Mouse (Mus musculus): ENCODE data around the gene Tbce. TPM values are rescaled to one million over a fixed set of nuclear protein-coding genes. Genes with fewer than 3 reads are reported as not detected.

Tbce gene
- polyA plus RNA-seq, 2 experiments: 54.7 to 116 TPM

- H3K9me3 ChIP-seq (ENCODE audit: control insufficient read depth, low read length): no peaks in the 10 kb centered on the region
- H3K27ac ChIP-seq (replicated peaks; ENCODE audit: low read depth, low read length): no peak overlapping the region
- ATAC-seq (ENCODE audit: low FRiP score, low read depth) (no peak), DNase-seq (ENCODE audit: low spot score) (peak; percentile 22)
- H3K9ac ChIP-seq (ENCODE audit: low read depth, low read length, severe bottlenecking): no peak overlapping the region
- no peak for TF ChIP-seq POLR2A (IDR thresholded peaks at IDR 0.05; ENCODE audit: borderline replicate concordance, extremely low read depth, insufficient read depth, insufficient read length)
- 80% methylated on average over 4 of the region's 4 CpGs for WGBS
- H3K27me3 ChIP-seq (ENCODE audit: control insufficient read depth, insufficient read depth, low read length): no peaks in the 10 kb centered on the region
- H3K4me1 ChIP-seq (ENCODE audit: control insufficient read depth, insufficient read depth, low read length): no peaks in the 10 kb centered on the region
- H3K4me2 ChIP-seq (replicated peaks; ENCODE audit: low read depth, low read length, severe bottlenecking): no peak overlapping the region
- H3K4me3 ChIP-seq (replicated peaks; ENCODE audit: low read length): no peak overlapping the region
- H3K36me3 ChIP-seq (ENCODE audit: control insufficient read depth, insufficient read depth, low read length): 0 out of 2 replicates have a peak, but pooled peaks cover 3% of the 10 kb centered on the region
These were observed 70.8 kb downstream of the Tbce start for GRCm38 (mm10) chr13:13968629-13969111.

DNA sequence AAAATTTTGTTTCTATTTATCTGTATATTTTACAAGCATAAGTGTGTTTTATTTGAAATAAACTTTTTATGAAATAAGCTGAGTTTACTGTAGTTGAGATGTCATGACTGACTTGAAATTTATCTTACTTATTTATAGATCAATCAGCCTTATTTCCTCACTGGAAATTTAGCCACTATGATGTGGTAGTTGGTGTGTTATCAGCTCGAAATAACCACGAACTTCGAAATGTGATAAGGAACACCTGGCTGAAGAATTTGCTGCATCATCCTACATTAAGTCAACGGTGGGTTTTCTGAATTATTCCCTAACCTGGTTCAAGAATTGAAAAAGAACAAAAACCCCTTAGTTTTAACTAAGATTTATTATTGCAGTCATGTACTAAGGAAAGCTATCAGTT lies 73.3 kb downstream of the Tbce start:
- 0 out of 2 replicates have a peak, but pooled peaks cover 3% of the 10 kb centered on the region for H3K36me3 ChIP-seq (ENCODE audit: control insufficient read depth, insufficient read depth, low read length)
- H3K4me2 ChIP-seq (replicated peaks; ENCODE audit: low read depth, low read length, severe bottlenecking): no peak overlapping the region
- H3K4me1 ChIP-seq (ENCODE audit: control insufficient read depth, insufficient read depth, low read length): no peaks in the 10 kb centered on the region
- no peak overlapping the region for H3K4me3 ChIP-seq (replicated peaks; ENCODE audit: low read length)
- no peak for TF ChIP-seq POLR2A (IDR thresholded peaks at IDR 0.05; ENCODE audit: borderline replicate concordance, extremely low read depth, insufficient read depth, insufficient read length)
- H3K9ac ChIP-seq (ENCODE audit: low read depth, low read length, severe bottlenecking): no peak overlapping the region
- no peak overlapping the region for H3K27ac ChIP-seq (replicated peaks; ENCODE audit: low read depth, low read length)
- no peaks in the 10 kb centered on the region for H3K27me3 ChIP-seq (ENCODE audit: control insufficient read depth, insufficient read depth, low read length)
- no peaks in the 10 kb centered on the region for H3K9me3 ChIP-seq (ENCODE audit: control insufficient read depth, low read length)
- DNase-seq (ENCODE audit: low spot score): no peak
- ATAC-seq (ENCODE audit: low FRiP score, low read depth): no peak
- 74% methylated on average over 4 of the region's 4 CpGs for WGBS

DNA sequence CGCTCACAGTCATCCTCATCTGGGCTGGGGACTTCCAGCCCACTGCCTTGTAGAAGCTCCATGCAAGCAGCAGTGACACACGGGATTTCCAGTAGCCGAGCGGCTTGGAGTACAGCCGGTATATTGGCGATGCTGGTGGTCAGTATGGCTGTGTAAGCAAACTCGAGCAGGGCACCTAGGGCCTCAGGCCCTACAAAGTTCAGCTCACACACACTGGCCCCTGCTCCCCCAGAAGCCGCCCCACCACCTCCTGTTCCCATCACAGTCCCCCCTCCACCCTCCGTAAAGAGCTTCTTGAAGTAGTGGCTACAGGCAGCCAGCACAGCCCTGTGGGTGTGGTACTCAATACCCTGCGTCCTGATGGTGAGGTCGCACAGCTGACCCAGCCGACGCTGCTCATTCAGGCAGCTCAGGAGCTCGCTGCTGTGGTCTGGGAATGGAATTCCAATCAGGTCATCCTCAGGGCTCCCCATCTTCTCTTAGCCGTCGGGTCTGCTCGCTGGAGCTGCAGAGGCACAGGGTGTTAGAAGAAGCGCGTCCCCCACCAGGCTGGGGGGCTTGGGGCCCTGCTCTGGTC lies 74.0 kb downstream of the Tbce start:
- 76% methylated on average over 19 of the region's 19 CpGs for WGBS
- Histone ChIP-seq H3K27ac (replicated peaks; ENCODE audit: low read depth, low read length) (no peak overlapping the region), H3K4me2 (replicated peaks; ENCODE audit: low read depth, low read length, severe bottlenecking) (no peak overlapping the region), H3K9ac (ENCODE audit: low read depth, low read length, severe bottlenecking) (no peak overlapping the region), H3K4me3 (replicated peaks; ENCODE audit: low read length) (no peak overlapping the region), H3K36me3 (ENCODE audit: control insufficient read depth, insufficient read depth, low read length) (no peaks in the 10 kb centered on the region), H3K4me1 (ENCODE audit: control insufficient read depth, insufficient read depth, low read length) (no peaks in the 10 kb centered on the region), H3K27me3 (ENCODE audit: control insufficient read depth, insufficient read depth, low read length) (no peaks in the 10 kb centered on the region), H3K9me3 (ENCODE audit: control insufficient read depth, low read length) (no peaks in the 10 kb centered on the region)
- TF ChIP-seq POLR2A (IDR thresholded peaks at IDR 0.05; ENCODE audit: borderline replicate concordance, extremely low read depth, insufficient read depth, insufficient read length): no peak
- no peak for DNase-seq (ENCODE audit: low spot score)
- no peak; the same call in 1 of the 2 replicates for ATAC-seq (ENCODE audit: low FRiP score, low read depth)

- TF ChIP-seq POLR2A (IDR thresholded peaks at IDR 0.05; ENCODE audit: borderline replicate concordance, extremely low read depth, insufficient read depth, insufficient read length): no peak
- ATAC-seq (ENCODE audit: low FRiP score, low read depth) (no peak), DNase-seq (ENCODE audit: low spot score) (no peak)
- Histone ChIP-seq H3K27me3 (ENCODE audit: control insufficient read depth, insufficient read depth, low read length) (no peaks in the 10 kb centered on the region), H3K9ac (ENCODE audit: low read depth, low read length, severe bottlenecking) (no peak overlapping the region), H3K4me3 (replicated peaks; ENCODE audit: low read length) (no peak overlapping the region), H3K36me3 (ENCODE audit: control insufficient read depth, insufficient read depth, low read length) (no peaks in the 10 kb centered on the region), H3K9me3 (ENCODE audit: control insufficient read depth, low read length) (no peaks in the 10 kb centered on the region), H3K4me2 (replicated peaks; ENCODE audit: low read depth, low read length, severe bottlenecking) (no peak overlapping the region), H3K27ac (replicated peaks; ENCODE audit: low read depth, low read length) (no peak overlapping the region), H3K4me1 (ENCODE audit: control insufficient read depth, insufficient read depth, low read length) (no peaks in the 10 kb centered on the region; the same call in 1 of the 2 replicates)
- WGBS: 91% methylated on average over 4 of the region's 4 CpGs
These were observed 78.4 kb downstream of the Tbce start for GRCm38 (mm10) chr13:13961046-13961445.

GRCm38 (mm10) chr13:13960211-13960610 lies 79.2 kb downstream of the Tbce start:
- Histone ChIP-seq H3K36me3 (ENCODE audit: control insufficient read depth, insufficient read depth, low read length) (no peaks in the 10 kb centered on the region), H3K4me3 (replicated peaks; ENCODE audit: low read length) (no peak overlapping the region), H3K27me3 (ENCODE audit: control insufficient read depth, insufficient read depth, low read length) (no peaks in the 10 kb centered on the region), H3K27ac (replicated peaks; ENCODE audit: low read depth, low read length) (no peak overlapping the region), H3K9ac (ENCODE audit: low read depth, low read length, severe bottlenecking) (no peak overlapping the region), H3K4me1 (ENCODE audit: control insufficient read depth, insufficient read depth, low read length) (peaks cover 7% of the 10 kb centered on the region; the same call in 1 of the 2 replicates), H3K4me2 (replicated peaks; ENCODE audit: low read depth, low read length, severe bottlenecking) (no peak overlapping the region), H3K9me3 (ENCODE audit: control insufficient read depth, low read length) (no peaks in the 10 kb centered on the region)
- no peak for TF ChIP-seq POLR2A (IDR thresholded peaks at IDR 0.05; ENCODE audit: borderline replicate concordance, extremely low read depth, insufficient read depth, insufficient read length)
- 85% methylated on average over 4 of the region's 4 CpGs for WGBS
- no peak for DNase-seq (ENCODE audit: low spot score)
- no peak for ATAC-seq (ENCODE audit: low FRiP score, low read depth)
